Mouse (Mus musculus) cerebellum, postnatal 4 days (tissue): ENCODE results near the gene Tom1l2.

ENCODE experiments used
- DNase-seq, 2 experiments: peaks; one replicate each; pipeline ENCODE4 v3.0.0; 2022; ENCODE audit warnings: low spot score in 2 of 2, mixed read lengths in 1 of 2

The Tom1l2 gene

DNA sequence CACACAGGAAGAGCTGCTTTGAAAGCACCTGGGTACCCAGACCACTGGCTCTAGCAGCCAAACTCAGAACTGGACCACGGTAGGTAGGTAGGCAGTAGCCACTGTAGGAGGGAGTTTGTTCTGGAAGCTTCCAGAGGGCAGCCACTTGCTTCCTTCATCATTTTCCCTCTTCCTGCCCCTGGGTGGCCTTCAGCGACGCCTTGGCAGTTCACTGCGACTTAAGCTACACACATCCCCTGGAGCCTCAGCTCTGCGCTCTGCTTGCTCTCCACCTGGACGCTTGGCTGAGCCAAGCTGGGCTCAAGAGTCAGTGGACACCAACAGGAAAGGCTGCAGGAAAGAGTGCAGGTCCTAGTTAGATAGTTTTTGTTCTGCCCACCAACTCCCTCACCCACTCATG is 174.7 kb downstream of the Tom1l2 start:
- DNase-seq = no peak

DNA sequence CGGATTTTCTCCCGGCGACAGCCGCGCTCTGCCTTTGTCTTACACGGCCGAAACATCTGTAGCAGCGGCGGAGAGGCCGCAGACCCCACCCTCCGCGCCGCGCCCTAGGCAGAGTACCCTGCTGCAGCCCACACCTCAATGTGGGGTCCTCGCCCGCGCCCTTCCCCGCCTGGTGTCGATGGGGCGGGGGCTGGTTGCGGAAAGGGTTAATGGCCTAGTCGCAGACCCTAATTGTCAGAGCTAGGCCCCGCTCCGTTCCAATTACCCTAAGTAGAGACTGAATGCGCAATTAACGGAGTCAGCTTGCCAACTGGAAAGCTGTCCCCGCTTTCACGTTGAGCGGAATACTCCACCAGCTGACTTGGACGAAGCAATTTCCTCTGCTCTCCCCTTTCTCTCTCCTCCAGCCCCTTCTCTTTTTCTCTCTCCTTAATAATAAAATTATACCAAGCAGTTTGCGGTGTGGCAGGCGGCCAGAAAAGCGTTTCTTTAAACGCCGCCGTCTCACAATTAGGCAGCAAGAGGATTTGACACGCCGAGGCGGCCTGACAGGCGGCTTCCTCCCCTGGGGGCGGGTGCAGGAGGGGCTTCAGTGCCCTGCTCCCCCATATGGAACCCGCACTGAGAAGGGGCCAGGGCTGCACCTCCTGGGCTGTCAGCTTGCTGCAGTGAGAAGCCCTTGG is 175.6 kb downstream of the Tom1l2 start:
- peak in 1 of 2 experiments; percentile 74 for DNase-seq
